Mouse (Mus musculus): Measurements from ENCODE around the gene Lyrm9.

- TF ChIP-seq CTCF (IDR thresholded peaks at IDR 0.05; ENCODE audit: borderline replicate concordance, extremely low read depth, insufficient read depth, insufficient read length) (no peak), POLR2A (IDR thresholded peaks at IDR 0.05; ENCODE audit: borderline replicate concordance, extremely low read depth, insufficient read depth, insufficient read length, poor library complexity, severe bottlenecking) (no peak)
These were observed 5.9 kb upstream of the Lyrm9 start for GRCm38 (mm10) chr11:78820337-78821000.

All from brain, embryonic 14.5 days (tissue).